Mouse (Mus musculus): ENCODE measurements around the gene Prune1. TPM values are rescaled to one million over a fixed set of nuclear protein-coding genes. Genes with fewer than 3 reads are reported as not detected.

Gene Prune1
- polyA plus RNA-seq, 1 experiment from 2014 or later = 66.7 TPM

- H3K36me3 ChIP-seq (ENCODE audit: control insufficient read depth, insufficient read depth, low read length) = peaks cover 30% of the 10 kb centered on the region; the same call in 1 of the 2 replicates
- no peak for ATAC-seq (ENCODE audit: low read depth)
- H3K4me3 ChIP-seq (ENCODE audit: low read depth, low read length) = no peak overlapping the region
- H3K4me1 ChIP-seq (ENCODE audit: control insufficient read depth, insufficient read depth, low read length) = no peaks in the 10 kb centered on the region
- no peak overlapping the region for H3K27ac ChIP-seq (ENCODE audit: low read depth, low read length)
- H3K4me2 ChIP-seq (ENCODE audit: low read depth, low read length) = no peak overlapping the region
- H3K9ac ChIP-seq (replicated peaks; ENCODE audit: low read depth, low read length) = no peak overlapping the region
- H3K9me3 ChIP-seq (ENCODE audit: control insufficient read depth, low read length) = no peaks in the 10 kb centered on the region
- WGBS = 85% methylated on average over 11 of the region's 11 CpGs
- no peaks in the 10 kb centered on the region for H3K27me3 ChIP-seq (ENCODE audit: control insufficient read depth, insufficient read depth, low read length)
Measured at GRCm38 (mm10) chr3:95293537-95293936, 11.7 kb upstream of the Prune1 start.

- H3K4me1 ChIP-seq (ENCODE audit: control insufficient read depth, insufficient read depth, low read length) = no peaks in the 10 kb centered on the region
Measured at GRCm38 (mm10) chr3:95292899-95293298, 11.0 kb upstream of the Prune1 start.

GRCm38 (mm10) chr3:95291041-95291440, 9.2 kb upstream of the Prune1 start:
- H3K4me1 ChIP-seq (ENCODE audit: control insufficient read depth, insufficient read depth, low read length) = no peaks in the 10 kb centered on the region
- no peak overlapping the region for H3K4me3 ChIP-seq (ENCODE audit: low read depth, low read length)
- H3K36me3 ChIP-seq (ENCODE audit: control insufficient read depth, insufficient read depth, low read length) = peaks cover 41% of the 10 kb centered on the region; the same call in 1 of the 2 replicates

More at GRCm38 (mm10) chr3:95292899-95293298, 11.0 kb upstream of the Prune1 start:
- Histone ChIP-seq H3K27ac (ENCODE audit: low read depth, low read length) (no peak overlapping the region), H3K4me2 (ENCODE audit: low read depth, low read length) (no peak overlapping the region), H3K9me3 (ENCODE audit: control insufficient read depth, low read length) (no peaks in the 10 kb centered on the region), H3K36me3 (ENCODE audit: control insufficient read depth, insufficient read depth, low read length) (peaks cover 36% of the 10 kb centered on the region; the same call in 1 of the 2 replicates), H3K4me3 (ENCODE audit: low read depth, low read length) (no peak overlapping the region), H3K9ac (replicated peaks; ENCODE audit: low read depth, low read length) (no peak overlapping the region), H3K27me3 (ENCODE audit: control insufficient read depth, insufficient read depth, low read length) (no peaks in the 10 kb centered on the region)
- ATAC-seq (ENCODE audit: low read depth) = no peak
- 90% methylated on average over 2 of the region's 2 CpGs for WGBS

GRCm38 (mm10) chr3:95290156-95290555, 8.3 kb upstream of the Prune1 start:
- H3K4me2 ChIP-seq (ENCODE audit: low read depth, low read length) = no peak overlapping the region
- 82% methylated on average over 6 of the region's 6 CpGs for WGBS
- no peak overlapping the region for H3K9ac ChIP-seq (replicated peaks; ENCODE audit: low read depth, low read length)
- H3K27me3 ChIP-seq (ENCODE audit: control insufficient read depth, insufficient read depth, low read length) = no peaks in the 10 kb centered on the region
- peaks cover 3% of the 10 kb centered on the region; the same call in 1 of the 2 replicates for H3K4me1 ChIP-seq (ENCODE audit: control insufficient read depth, insufficient read depth, low read length)
- H3K9me3 ChIP-seq (ENCODE audit: control insufficient read depth, low read length) = no peaks in the 10 kb centered on the region
- peaks cover 36% of the 10 kb centered on the region; the same call in 1 of the 2 replicates for H3K36me3 ChIP-seq (ENCODE audit: control insufficient read depth, insufficient read depth, low read length)
- no peak for ATAC-seq (ENCODE audit: low read depth)
- H3K4me3 ChIP-seq (ENCODE audit: low read depth, low read length) = no peak overlapping the region
- no peak overlapping the region for H3K27ac ChIP-seq (ENCODE audit: low read depth, low read length)

More at GRCm38 (mm10) chr3:95291041-95291440, 9.2 kb upstream of the Prune1 start:
- Histone ChIP-seq H3K27ac (ENCODE audit: low read depth, low read length) (no peak overlapping the region), H3K9ac (replicated peaks; ENCODE audit: low read depth, low read length) (no peak overlapping the region), H3K27me3 (ENCODE audit: control insufficient read depth, insufficient read depth, low read length) (no peaks in the 10 kb centered on the region), H3K9me3 (ENCODE audit: control insufficient read depth, low read length) (no peaks in the 10 kb centered on the region), H3K4me2 (ENCODE audit: low read depth, low read length) (no peak overlapping the region)
- 87% methylated on average over 4 of the region's 4 CpGs for WGBS
- ATAC-seq (ENCODE audit: low read depth) = no peak

GRCm38 (mm10) chr3:95289419-95289818, 7.5 kb upstream of the Prune1 start:
- Histone ChIP-seq H3K36me3 (ENCODE audit: control insufficient read depth, insufficient read depth, low read length) (peaks cover 31% of the 10 kb centered on the region; the same call in 1 of the 2 replicates), H3K27ac (ENCODE audit: low read depth, low read length) (no peak overlapping the region), H3K4me2 (ENCODE audit: low read depth, low read length) (no peak overlapping the region), H3K4me3 (ENCODE audit: low read depth, low read length) (no peak overlapping the region), H3K4me1 (ENCODE audit: control insufficient read depth, insufficient read depth, low read length) (peaks cover 8% of the 10 kb centered on the region), H3K9me3 (ENCODE audit: control insufficient read depth, low read length) (no peaks in the 10 kb centered on the region), H3K27me3 (ENCODE audit: control insufficient read depth, insufficient read depth, low read length) (no peaks in the 10 kb centered on the region), H3K9ac (replicated peaks; ENCODE audit: low read depth, low read length) (no peak overlapping the region)
- ATAC-seq (ENCODE audit: low read depth) = no peak
- 97% methylated on average over 4 of the region's 4 CpGs for WGBS

- Histone ChIP-seq H3K27ac (ENCODE audit: low read depth, low read length) (no peak overlapping the region), H3K4me3 (ENCODE audit: low read depth, low read length) (no peak overlapping the region), H3K4me2 (ENCODE audit: low read depth, low read length) (no peak overlapping the region), H3K9ac (replicated peaks; ENCODE audit: low read depth, low read length) (no peak overlapping the region), H3K27me3 (ENCODE audit: control insufficient read depth, insufficient read depth, low read length) (no peaks in the 10 kb centered on the region), H3K9me3 (ENCODE audit: control insufficient read depth, low read length) (no peaks in the 10 kb centered on the region), H3K36me3 (ENCODE audit: control insufficient read depth, insufficient read depth, low read length) (peaks cover 17% of the 10 kb centered on the region; the same call in 1 of the 2 replicates), H3K4me1 (ENCODE audit: control insufficient read depth, insufficient read depth, low read length) (peaks cover 18% of the 10 kb centered on the region)
- ATAC-seq (ENCODE audit: low read depth) = no peak
- 91% methylated on average over 3 of the region's 3 CpGs for WGBS
Measured at GRCm38 (mm10) chr3:95287541-95287940, 5.7 kb upstream of the Prune1 start.

- ATAC-seq (ENCODE audit: low read depth) = no peak
- H3K4me2 ChIP-seq (ENCODE audit: low read depth, low read length) = no peak overlapping the region
- no peak overlapping the region for H3K27ac ChIP-seq (ENCODE audit: low read depth, low read length)
- peaks cover 18% of the 10 kb centered on the region for H3K4me1 ChIP-seq (ENCODE audit: control insufficient read depth, insufficient read depth, low read length)
- no peaks in the 10 kb centered on the region for H3K9me3 ChIP-seq (ENCODE audit: control insufficient read depth, low read length)
- peaks cover 17% of the 10 kb centered on the region; the same call in 1 of the 2 replicates for H3K36me3 ChIP-seq (ENCODE audit: control insufficient read depth, insufficient read depth, low read length)
- H3K27me3 ChIP-seq (ENCODE audit: control insufficient read depth, insufficient read depth, low read length) = no peaks in the 10 kb centered on the region
- 90% methylated on average over 7 of the region's 7 CpGs for WGBS
- H3K4me3 ChIP-seq (ENCODE audit: low read depth, low read length) = no peak overlapping the region
- no peak overlapping the region for H3K9ac ChIP-seq (replicated peaks; ENCODE audit: low read depth, low read length)
Measured at GRCm38 (mm10) chr3:95286510-95286909, 4.6 kb upstream of the Prune1 start.

- no peak overlapping the region for H3K4me3 ChIP-seq (ENCODE audit: low read depth, low read length)
- no peak overlapping the region for H3K4me2 ChIP-seq (ENCODE audit: low read depth, low read length)
- 80% methylated on average over 5 of the region's 5 CpGs for WGBS
- H3K27me3 ChIP-seq (ENCODE audit: control insufficient read depth, insufficient read depth, low read length) = no peaks in the 10 kb centered on the region
- no peak overlapping the region for H3K9ac ChIP-seq (replicated peaks; ENCODE audit: low read depth, low read length)
- peaks cover 17% of the 10 kb centered on the region; the same call in 1 of the 2 replicates for H3K36me3 ChIP-seq (ENCODE audit: control insufficient read depth, insufficient read depth, low read length)
- no peak overlapping the region for H3K27ac ChIP-seq (ENCODE audit: low read depth, low read length)
- H3K4me1 ChIP-seq (ENCODE audit: control insufficient read depth, insufficient read depth, low read length) = peaks cover 18% of the 10 kb centered on the region
- no peak for ATAC-seq (ENCODE audit: low read depth)
- no peaks in the 10 kb centered on the region for H3K9me3 ChIP-seq (ENCODE audit: control insufficient read depth, low read length)
Measured at GRCm38 (mm10) chr3:95286011-95286410, 4.1 kb upstream of the Prune1 start.

GRCm38 (mm10) chr3:95285390-95285789, 3.5 kb upstream of the Prune1 start:
- H3K9me3 ChIP-seq (ENCODE audit: control insufficient read depth, low read length) = no peaks in the 10 kb centered on the region
- H3K4me1 ChIP-seq (ENCODE audit: control insufficient read depth, insufficient read depth, low read length) = peaks cover 20% of the 10 kb centered on the region
- H3K4me2 ChIP-seq (ENCODE audit: low read depth, low read length) = no peak overlapping the region
- 93% methylated on average over 5 of the region's 5 CpGs for whole genome bisulfite sequencing
- no peak for ATAC-seq (ENCODE audit: low read depth)
- peaks cover 17% of the 10 kb centered on the region; the same call in 1 of the 2 replicates for H3K36me3 ChIP-seq (ENCODE audit: control insufficient read depth, insufficient read depth, low read length)
- H3K27ac ChIP-seq (ENCODE audit: low read depth, low read length) = no peak overlapping the region
- H3K9ac ChIP-seq (replicated peaks; ENCODE audit: low read depth, low read length) = no peak overlapping the region
- no peak overlapping the region for H3K4me3 ChIP-seq (ENCODE audit: low read depth, low read length)
- H3K27me3 ChIP-seq (ENCODE audit: control insufficient read depth, insufficient read depth, low read length) = no peaks in the 10 kb centered on the region

Measured in neural tube, embryonic 14.5 days (tissue).